Mouse (Mus musculus) lung, postnatal 25 days (tissue): ENCODE measurements at regions not wholly inside any gene's neighbourhood (a gene's known extent, or its start where the extent isn't known, plus 50 kb on each side); places are given as distances from the start of the nearest gene placed in this dataset.
A peak's percentile ranks its signal among the peaks of the same experiment; 100 is the strongest.
"Not testable (repeated sequence)": the region's sequence is repeated elsewhere in the genome, so short reads cannot be mapped to it uniquely, and the experiment has no call there.

ENCODE experiments used
- DNase-seq: peaks from one replicate; pipeline ENCODE4 v3.0.0; 2022; ENCODE audit warnings: low spot score

- DNase-seq, result no peak
These were observed 249.4 kb upstream of the Akr1e1 start for GRCm38 (mm10) chr13:4858341-4858740.

DNA sequence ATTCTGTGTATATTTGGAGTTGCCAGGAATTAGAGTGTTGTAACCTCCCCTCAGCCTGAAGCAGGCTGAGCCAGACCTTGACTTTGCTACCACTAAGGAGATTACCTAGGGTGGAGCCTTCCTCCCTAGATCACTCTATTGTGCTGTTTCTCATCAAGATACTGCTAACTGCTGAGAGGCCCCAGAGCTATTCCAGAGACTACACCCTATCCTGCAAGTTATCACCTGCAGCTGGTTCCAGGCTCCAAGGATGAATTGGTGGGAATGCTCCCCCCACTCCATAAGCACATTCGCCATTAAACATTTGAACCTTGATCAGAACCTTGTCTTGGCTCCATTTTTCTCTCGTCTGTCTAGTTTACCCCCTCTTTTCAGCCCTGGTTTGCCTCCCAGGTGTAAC lies 230.5 kb upstream of the Akr1e1 start:
- not testable (repeated sequence) for DNase-seq

- no peak for DNase-seq
These were observed 217.8 kb upstream of the Akr1e1 start for GRCm38 (mm10) chr13:4826756-4827155.

DNA sequence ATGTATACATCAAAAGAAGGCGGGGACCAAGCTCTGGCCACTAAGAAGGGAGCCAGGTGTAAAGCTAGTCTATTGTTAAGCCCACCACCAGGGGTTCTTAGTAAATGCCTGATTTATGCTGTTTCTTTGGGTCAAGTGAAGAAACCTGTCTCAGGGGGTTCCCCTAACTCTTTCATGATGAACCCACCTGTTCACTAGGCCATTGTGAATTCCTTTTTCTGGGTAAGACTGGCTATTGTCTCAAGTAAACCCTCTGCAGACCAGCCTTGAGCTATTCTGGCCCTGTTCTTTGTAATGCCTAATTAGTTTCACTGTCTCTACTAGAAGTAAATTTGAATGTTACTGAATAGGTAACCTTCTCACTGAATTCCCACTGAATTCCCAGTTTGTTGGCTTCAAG lies 216.8 kb upstream of the Akr1e1 start:
- DNase-seq, result not testable (repeated sequence)

DNA sequence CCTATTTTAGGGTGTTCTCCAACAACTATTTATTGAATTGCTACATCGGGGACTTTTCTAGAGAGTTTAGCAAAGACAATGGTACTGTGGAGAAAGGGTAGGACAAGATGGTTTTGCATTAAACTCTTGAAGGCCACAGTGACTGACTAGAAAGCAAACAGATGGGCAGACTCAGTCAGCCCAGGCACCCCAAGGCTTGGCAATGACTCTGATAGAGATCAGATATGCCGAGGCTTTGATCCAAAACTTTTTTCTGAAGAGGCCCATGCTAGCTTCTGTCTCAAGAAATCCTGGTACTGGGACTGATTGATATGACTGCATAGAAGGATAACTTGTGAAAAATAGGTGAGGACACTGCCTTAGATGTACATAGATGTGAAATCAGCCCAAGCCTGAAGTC lies 197.9 kb upstream of the Akr1e1 start:
- no peak for DNase-seq

DNA sequence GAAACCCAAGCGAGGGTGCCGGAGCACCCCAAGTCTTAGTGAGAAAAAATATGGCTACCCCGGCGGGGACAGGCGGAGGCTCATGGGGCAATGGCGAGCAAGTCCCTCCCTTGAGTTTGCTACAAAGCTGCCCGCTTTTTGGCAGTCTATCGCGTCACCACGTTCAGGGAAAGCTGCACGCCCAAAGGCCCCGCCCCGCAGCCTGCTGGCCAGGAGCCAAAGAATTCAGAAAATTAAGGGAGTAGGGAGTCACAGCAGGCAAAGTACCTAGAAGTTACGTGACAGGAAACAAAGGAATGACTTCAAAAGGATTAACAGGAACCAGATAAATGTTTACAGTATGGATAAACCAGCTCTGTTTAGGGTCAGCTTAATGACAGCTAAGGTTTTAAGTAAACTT lies 191.7 kb upstream of the Akr1e1 start:
- no peak for DNase-seq

- DNase-seq, result peak; percentile 4
These were observed 182.2 kb upstream of the Akr1e1 start for GRCm38 (mm10) chr13:4791139-4791538.

DNA sequence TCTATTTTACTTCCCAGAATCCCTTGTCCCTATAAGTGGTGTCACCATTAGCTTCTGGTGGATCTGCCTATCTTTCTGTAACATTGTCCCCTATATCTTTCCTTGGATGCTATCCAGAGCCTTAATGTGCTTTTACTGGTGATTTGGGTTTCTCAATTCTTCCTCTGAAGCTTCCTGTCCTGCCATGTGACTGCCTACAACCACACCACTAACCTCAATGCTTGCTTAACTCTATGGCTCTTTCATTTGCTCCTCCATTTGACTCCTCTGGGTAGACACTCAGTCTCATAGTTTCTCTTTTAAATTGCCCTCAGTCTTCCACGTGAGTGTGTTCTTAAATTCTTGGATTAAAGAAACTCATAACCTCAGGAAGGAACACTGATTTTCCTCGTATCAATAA lies 181.4 kb upstream of the Akr1e1 start:
- no peak for DNase-seq

GRCm38 (mm10) chr13:4783290-4783689 lies 174.3 kb upstream of the Akr1e1 start:
- DNase-seq, result no peak

- DNase-seq, result not testable (repeated sequence)
These were observed 169.4 kb upstream of the Akr1e1 start for GRCm38 (mm10) chr13:4778264-4778823.

DNA sequence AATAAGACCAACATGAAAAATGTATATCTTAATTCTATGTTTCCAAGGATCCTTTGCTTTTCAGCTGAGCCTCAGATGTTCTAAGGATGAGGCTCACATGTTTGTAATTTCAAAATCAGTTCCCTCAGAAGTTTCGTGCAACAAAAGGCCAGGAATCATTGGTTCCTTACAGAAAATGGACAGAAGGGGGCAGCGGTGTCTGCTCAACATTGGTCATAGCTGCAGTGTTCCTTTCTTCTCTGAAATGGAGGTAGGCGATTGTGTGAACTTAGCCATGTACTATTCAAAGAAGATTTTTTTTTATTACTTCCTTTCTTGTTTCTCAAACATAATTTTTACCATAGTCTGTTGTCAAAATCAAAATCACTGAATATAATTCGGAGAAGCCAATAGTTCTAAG lies 167.9 kb upstream of the Akr1e1 start:
- DNase-seq, result peak; percentile 70

DNA sequence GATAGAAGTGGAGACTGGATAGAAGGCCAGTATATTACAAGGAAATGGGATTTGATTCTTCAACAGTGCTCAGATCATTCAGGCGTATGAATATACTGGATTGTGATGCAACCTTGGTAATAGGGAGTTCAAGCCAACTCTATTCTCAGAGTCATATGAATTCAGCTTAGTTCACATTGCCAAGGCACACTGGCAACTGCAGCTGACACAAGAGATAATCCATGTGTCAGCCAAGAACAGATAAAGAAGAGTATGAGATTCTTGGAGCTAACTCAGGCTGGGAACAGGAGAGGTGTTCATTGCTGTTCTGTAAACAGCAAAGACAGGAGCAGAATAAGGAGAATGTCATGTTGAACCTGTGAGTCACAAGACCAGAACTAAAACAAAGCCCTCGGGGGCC lies 163.3 kb upstream of the Akr1e1 start:
- peak; percentile 25 for DNase-seq

DNA sequence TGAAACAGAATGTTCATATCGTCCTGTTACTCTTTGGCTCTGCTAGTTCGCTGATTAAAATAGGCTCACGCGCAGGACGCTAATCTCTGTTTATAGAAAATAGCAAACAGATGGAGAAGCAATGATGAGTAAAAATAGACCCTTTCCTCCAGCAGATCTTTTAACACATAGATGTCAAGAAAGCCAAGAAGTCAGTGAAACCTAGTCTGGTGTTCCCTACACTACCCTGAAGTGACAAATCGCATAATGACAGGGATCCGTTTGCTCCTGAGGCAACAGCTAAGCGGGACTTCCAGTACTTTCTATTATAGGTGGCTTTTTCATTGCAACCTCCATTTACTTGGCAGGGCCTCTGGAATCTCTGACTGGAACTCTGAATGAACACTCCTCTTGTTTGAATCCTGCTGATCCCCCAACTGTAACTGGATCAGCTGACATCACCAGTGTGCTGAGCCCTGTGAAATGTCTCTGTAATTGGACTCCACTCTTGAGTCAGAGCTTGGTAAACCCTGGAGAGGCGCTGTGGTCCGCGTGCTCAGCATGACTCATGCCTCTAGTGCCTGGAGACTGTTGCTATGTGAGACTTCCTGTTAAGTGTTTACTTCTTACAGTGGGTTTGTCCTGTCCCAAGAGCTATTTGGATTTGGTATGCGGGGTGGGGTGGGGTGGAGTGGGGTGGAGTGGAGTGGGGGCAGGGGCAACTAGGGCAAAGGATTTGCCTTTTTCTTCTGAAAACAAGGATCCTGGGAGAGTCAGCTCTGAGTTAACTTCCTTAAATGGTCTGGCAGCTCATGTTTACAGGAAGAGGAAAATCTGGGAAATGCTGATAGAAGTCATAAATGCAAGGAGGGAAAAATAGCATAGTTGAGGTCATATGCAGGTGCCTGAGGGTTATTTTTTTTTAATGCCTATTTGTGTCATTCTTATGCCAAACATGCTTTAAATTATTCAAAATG lies 162.4 kb upstream of the Akr1e1 start:
- DNase-seq, result peak; percentile 96

GRCm38 (mm10) chr13:4759965-4760364 lies 151.0 kb upstream of the Akr1e1 start:
- no peak for DNase-seq

DNA sequence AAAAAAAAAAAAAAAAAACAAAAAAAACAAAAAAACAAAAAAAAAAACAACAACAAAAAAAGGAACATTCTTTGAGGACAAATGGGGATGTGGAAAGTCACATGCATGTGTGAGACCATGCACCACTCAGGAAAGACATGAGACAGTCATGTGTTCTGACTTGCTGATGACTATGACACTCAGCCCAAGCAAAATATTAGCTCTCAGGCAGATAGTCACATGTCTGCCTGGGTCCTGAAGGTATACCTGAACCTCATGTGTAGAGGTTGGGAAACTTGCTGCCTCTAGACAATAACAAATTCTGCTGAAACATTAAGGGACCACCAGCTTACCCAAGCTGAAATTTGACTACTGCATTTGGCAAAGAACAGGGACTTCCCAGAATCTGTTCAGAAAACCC lies 147.6 kb upstream of the Akr1e1 start:
- DNase-seq, result no peak

- no peak for DNase-seq
These were observed 134.0 kb upstream of the Akr1e1 start for GRCm38 (mm10) chr13:4742930-4743329.

- not testable (repeated sequence) for DNase-seq
These were observed 107.3 kb upstream of the Akr1e1 start for GRCm38 (mm10) chr13:4716299-4716698.

DNA sequence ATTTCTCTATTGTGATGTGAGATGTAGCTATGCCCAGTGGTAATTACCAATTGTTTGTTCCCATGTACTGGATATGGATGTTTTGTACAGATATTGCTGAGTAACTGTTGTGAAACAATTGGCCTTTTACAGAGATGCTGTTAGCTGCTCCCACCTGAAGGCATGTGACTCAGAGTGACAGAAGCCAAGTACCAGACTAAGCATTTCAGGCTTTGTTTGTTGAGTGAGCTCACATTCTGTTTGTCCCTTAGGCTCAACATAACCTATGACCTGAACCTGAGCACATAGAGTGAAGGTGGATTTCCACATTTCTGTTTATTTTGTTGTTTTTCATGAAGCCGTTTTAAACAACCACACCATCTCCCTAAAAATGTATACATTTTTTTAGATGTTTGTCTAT lies 105.8 kb upstream of the Akr1e1 start:
- DNase-seq, result no peak

DNA sequence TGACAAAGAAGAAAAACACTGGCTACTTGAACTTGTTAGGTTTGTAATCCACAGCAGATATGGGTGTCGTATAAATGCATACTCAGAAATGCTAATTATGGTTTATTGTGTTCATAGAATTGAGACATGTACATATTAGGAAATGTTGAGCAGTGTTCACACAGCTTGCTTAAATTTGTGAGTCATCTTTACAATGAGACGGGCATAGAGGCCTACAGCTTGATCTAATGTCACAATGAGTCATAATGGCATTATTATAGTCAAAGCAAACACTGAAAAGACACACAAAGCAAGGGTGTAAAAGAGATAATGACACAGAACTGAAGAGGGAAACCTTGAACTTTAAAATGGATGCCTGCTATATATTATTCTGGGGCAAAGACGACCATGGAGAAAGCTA lies 103.7 kb upstream of the Akr1e1 start:
- DNase-seq, result no peak

GRCm38 (mm10) chr13:4699591-4699990 lies 90.6 kb upstream of the Akr1e1 start:
- DNase-seq, result not testable (repeated sequence)

DNA sequence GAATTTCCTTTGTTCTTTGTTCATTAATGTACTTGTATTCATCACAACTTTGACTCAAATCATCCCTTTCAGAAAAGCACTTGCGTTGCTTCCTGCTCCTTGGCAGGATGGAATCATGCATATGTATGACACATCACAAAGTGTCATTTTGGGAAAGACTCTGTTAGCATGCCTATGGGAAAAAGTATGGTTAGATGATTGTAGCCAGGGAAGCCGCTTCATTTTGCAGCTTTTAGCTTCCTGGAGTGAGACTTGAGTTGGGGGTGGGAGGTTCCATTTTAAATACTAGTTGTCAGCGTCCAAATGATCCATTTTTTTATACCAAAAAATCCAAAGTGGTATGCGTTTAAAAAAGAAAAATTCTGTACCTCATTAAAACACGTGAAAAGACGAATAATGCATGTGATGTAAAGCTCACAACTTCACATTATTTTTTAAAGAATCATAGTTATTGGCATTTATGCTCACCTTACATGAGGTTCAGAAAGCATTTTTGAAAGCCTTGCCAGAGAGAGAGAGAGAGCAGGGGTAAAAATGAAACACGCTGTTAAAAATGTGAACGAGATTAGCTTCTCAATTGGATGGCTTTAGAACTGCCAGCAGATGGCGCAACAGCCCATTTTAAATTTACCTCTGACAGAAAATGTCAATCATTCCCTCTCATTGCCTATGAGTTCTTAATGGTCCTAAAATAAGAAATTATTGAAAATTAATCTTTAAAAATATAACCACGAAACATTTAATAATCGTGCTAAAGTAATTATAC lies 57.6 kb upstream of the Akr1e1 start:
- DNase-seq, result peak; percentile 45

DNA sequence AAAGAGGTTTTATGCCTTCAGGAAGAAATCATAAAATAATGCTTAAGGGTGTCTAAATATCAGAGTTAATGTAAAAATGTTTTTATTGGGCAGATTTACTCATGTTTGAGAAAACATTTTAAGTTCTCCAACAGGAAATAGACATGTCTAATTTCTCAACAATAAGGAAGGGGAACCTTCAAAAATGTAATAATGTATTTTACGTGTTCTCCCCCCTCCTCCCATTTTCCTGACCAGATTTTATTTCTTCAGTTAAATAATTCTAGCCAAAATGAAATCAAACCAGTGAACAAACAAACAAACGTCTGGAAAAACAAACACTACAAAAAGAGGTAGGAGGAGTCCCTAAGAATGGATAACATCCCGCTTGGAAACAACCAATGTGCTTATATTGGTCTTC lies 54.4 kb upstream of the Akr1e1 start:
- no peak for DNase-seq
